Mouse (Mus musculus) hindbrain, embryonic 16.5 days (tissue): ENCODE results near the gene Kif5c. TPM values are rescaled to one million over a fixed set of nuclear protein-coding genes. Genes with fewer than 3 reads are reported as not detected.

Source experiments
- ATAC-seq: fragments of 200-750 bp; cut with Nextera tagmentation; 2 replicates; pipeline ENCODE4 v1.8.0; 2017; ENCODE audit warnings: moderate TSS enrichment, moderate library complexity
- H3K27ac ChIP-seq: fragments of 300-500 bp; sonication (generic); 2 replicates; pipeline ENCODE4 v1.5.1; 2014; ENCODE audit warnings: low read depth, mild to moderate bottlenecking, control low read depth, low read length, moderate library complexity
- H3K27me3 ChIP-seq: fragments of 300-500 bp; sonication (generic); replicated peaks from 2 replicates; pipeline ENCODE4 v1.6.1; 2014; ENCODE audit warnings: low read length; ENCODE audit not compliant: control insufficient read depth, insufficient read depth
- H3K36me3 ChIP-seq: fragments of 300-500 bp; sonication (generic); 2 replicates; pipeline ENCODE4 v1.6.1; 2014; ENCODE audit warnings: mild to moderate bottlenecking, low read length, moderate library complexity, mixed read lengths; ENCODE audit not compliant: control insufficient read depth, insufficient read depth
- H3K4me1 ChIP-seq: fragments of 300-500 bp; sonication (generic); 2 replicates; pipeline ENCODE4 v1.6.1; 2014; ENCODE audit warnings: low read depth, low read length; ENCODE audit not compliant: control insufficient read depth, insufficient read depth
- H3K4me2 ChIP-seq: fragments of 300-500 bp; sonication (generic); 2 replicates; pipeline ENCODE4 v1.6.1; 2014; ENCODE audit warnings: mild to moderate bottlenecking, low read length, control low read depth, moderate library complexity
- H3K4me3 ChIP-seq: fragments of 300-500 bp; sonication (generic); 2 replicates; pipeline ENCODE4 v1.5.1; 2014; ENCODE audit warnings: mild to moderate bottlenecking, low read length, control low read depth, moderate library complexity
- H3K9ac ChIP-seq: fragments of 300-500 bp; sonication (generic); 2 replicates; pipeline ENCODE4 v1.6.1; 2014; ENCODE audit warnings: low read depth, mild to moderate bottlenecking, control low read depth, low read length, moderate library complexity
- H3K9me3 ChIP-seq: fragments of 300-500 bp; sonication (generic); 2 replicates; pipeline ENCODE4 v1.6.1; 2014; ENCODE audit warnings: mild to moderate bottlenecking, low read length, moderate library complexity; ENCODE audit not compliant: control insufficient read depth
- WGBS: fragments of 180-500 bp; shearing (Covaris S2); extraction: QIAGEN DNeasy Blood & Tissue Kit; methylation state at CpG from one replicate; pipeline ENCODE4 v1.1.7; 2014; 5-methylcytosine and 5-hydroxymethylcytosine counted together
- polyA plus RNA-seq: library from polyadenylated mRNA; unstranded; fragments of >200 nt; fragmentation: Nextera tagmentation; extraction: Ambion mirVana; gene quantifications from 2 replicates; pipeline ENCODE4 v1.2.1, GENCODE M21; 2015

The Kif5c gene
- polyA plus RNA-seq, 1 experiment from 2014 or later: 168 TPM

- no peak overlapping the region for H3K4me3 ChIP-seq
- H3K4me1 ChIP-seq: no peaks in the 10 kb centered on the region
- no peak overlapping the region for H3K9ac ChIP-seq
- no peak overlapping the region for H3K4me2 ChIP-seq
- H3K9me3 ChIP-seq: no peaks in the 10 kb centered on the region
- H3K36me3 ChIP-seq: no peaks in the 10 kb centered on the region
- ATAC-seq: no peak
- H3K27me3 ChIP-seq: no peaks in the 10 kb centered on the region
- H3K27ac ChIP-seq: no peak overlapping the region
- WGBS: 82% methylated on average over 5 of the region's 5 CpGs
Measured at GRCm38 (mm10) chr2:49582546-49582945, 36.6 kb upstream of the Kif5c start.

- Histone ChIP-seq H3K4me1 (no peaks in the 10 kb centered on the region), H3K4me2 (no peak overlapping the region), H3K9ac (no peak overlapping the region), H3K27me3 (no peaks in the 10 kb centered on the region), H3K4me3 (no peak overlapping the region), H3K9me3 (no peaks in the 10 kb centered on the region), H3K36me3 (no peaks in the 10 kb centered on the region), H3K27ac (no peak overlapping the region)
- ATAC-seq: no peak
- 97% methylated on average over 2 of the region's 2 CpGs for WGBS
Measured at GRCm38 (mm10) chr2:49583311-49583710, 35.8 kb upstream of the Kif5c start.

- Histone ChIP-seq H3K9ac (no peak overlapping the region), H3K9me3 (no peaks in the 10 kb centered on the region), H3K4me3 (no peak overlapping the region), H3K4me2 (no peak overlapping the region), H3K4me1 (no peaks in the 10 kb centered on the region), H3K27me3 (no peaks in the 10 kb centered on the region), H3K27ac (no peak overlapping the region), H3K36me3 (no peaks in the 10 kb centered on the region)
- no peak for ATAC-seq
- 78% methylated on average over 5 of the region's 5 CpGs for WGBS
Measured at GRCm38 (mm10) chr2:49590450-49590849, 28.6 kb upstream of the Kif5c start.

GRCm38 (mm10) chr2:49592926-49593325 lies 26.2 kb upstream of the Kif5c start:
- ATAC-seq: no peak
- Histone ChIP-seq H3K27ac (no peak overlapping the region), H3K9me3 (no peaks in the 10 kb centered on the region), H3K27me3 (no peaks in the 10 kb centered on the region), H3K36me3 (no peaks in the 10 kb centered on the region), H3K4me2 (no peak overlapping the region), H3K4me3 (no peak overlapping the region), H3K4me1 (no peaks in the 10 kb centered on the region), H3K9ac (no peak overlapping the region)

- no peak overlapping the region for H3K4me2 ChIP-seq
- 81% methylated on average over 7 of the region's 7 CpGs for WGBS
- no peak for ATAC-seq
- no peaks in the 10 kb centered on the region for H3K9me3 ChIP-seq
- H3K4me3 ChIP-seq: no peak overlapping the region
- H3K9ac ChIP-seq: no peak overlapping the region
- H3K27me3 ChIP-seq: no peaks in the 10 kb centered on the region
- no peaks in the 10 kb centered on the region for H3K36me3 ChIP-seq
- no peaks in the 10 kb centered on the region; the same call in 1 of the 2 replicates for H3K4me1 ChIP-seq
- H3K27ac ChIP-seq: no peak overlapping the region
Measured at GRCm38 (mm10) chr2:49594886-49595285, 24.2 kb upstream of the Kif5c start.

GRCm38 (mm10) chr2:49596318-49596717 lies 22.8 kb upstream of the Kif5c start:
- no peak overlapping the region for H3K27ac ChIP-seq
- H3K4me3 ChIP-seq: no peak overlapping the region
- no peak overlapping the region for H3K4me2 ChIP-seq
- no peak overlapping the region for H3K9ac ChIP-seq
- no peaks in the 10 kb centered on the region for H3K9me3 ChIP-seq
- no peaks in the 10 kb centered on the region; the same call in 1 of the 2 replicates for H3K4me1 ChIP-seq
- no peaks in the 10 kb centered on the region for H3K27me3 ChIP-seq
- no peak for ATAC-seq
- H3K36me3 ChIP-seq: no peaks in the 10 kb centered on the region
- WGBS: 69% methylated on average over 3 of the region's 3 CpGs

GRCm38 (mm10) chr2:49600021-49600681 lies 18.9 kb upstream of the Kif5c start:
- H3K9ac ChIP-seq: no peak overlapping the region
- H3K4me3 ChIP-seq: no peak overlapping the region
- H3K27ac ChIP-seq: no peak overlapping the region
- no peaks in the 10 kb centered on the region; the same call in 1 of the 2 replicates for H3K4me1 ChIP-seq
- WGBS: 41% methylated on average over 7 of the region's 7 CpGs
- no peaks in the 10 kb centered on the region for H3K9me3 ChIP-seq
- H3K27me3 ChIP-seq: no peaks in the 10 kb centered on the region
- H3K4me2 ChIP-seq: no peak overlapping the region
- H3K36me3 ChIP-seq: no peaks in the 10 kb centered on the region
- peak; percentile 63; the same call in 1 of the 2 replicates for ATAC-seq

- no peaks in the 10 kb centered on the region for H3K36me3 ChIP-seq
- H3K9me3 ChIP-seq: no peaks in the 10 kb centered on the region
- 70% methylated on average over 4 of the region's 4 CpGs for WGBS
- H3K4me1 ChIP-seq: no peaks in the 10 kb centered on the region; the same call in 1 of the 2 replicates
- H3K4me3 ChIP-seq: no peak overlapping the region
- H3K27ac ChIP-seq: no peak overlapping the region; the same call in 1 of the 2 replicates
- no peak for ATAC-seq
- no peak overlapping the region for H3K4me2 ChIP-seq
- H3K27me3 ChIP-seq: no peaks in the 10 kb centered on the region
- no peak overlapping the region for H3K9ac ChIP-seq
Measured at GRCm38 (mm10) chr2:49602791-49603349, 16.2 kb upstream of the Kif5c start.

- no peak overlapping the region for H3K4me3 ChIP-seq
- no peak overlapping the region for H3K9ac ChIP-seq
- no peak overlapping the region for H3K27ac ChIP-seq
- H3K4me2 ChIP-seq: no peak overlapping the region
- no peaks in the 10 kb centered on the region for H3K9me3 ChIP-seq
- ATAC-seq: no peak
- no peaks in the 10 kb centered on the region for H3K4me1 ChIP-seq
- H3K27me3 ChIP-seq: no peaks in the 10 kb centered on the region
- WGBS: 62% methylated on average over 5 of the region's 5 CpGs
- no peaks in the 10 kb centered on the region for H3K36me3 ChIP-seq
Measured at GRCm38 (mm10) chr2:49609611-49610010, 9.5 kb upstream of the Kif5c start.
